Mouse (Mus musculus) embryonic facial prominence, embryonic 14.5 days (tissue): ENCODE measurements at regions not wholly inside any gene's neighbourhood (a gene's known extent, or its start where the extent isn't known, plus 50 kb on each side); places are given as distances from the start of the nearest gene placed in this dataset.

ENCODE experiments used
- ATAC-seq: fragments of 200-750 bp; cut with Nextera tagmentation; 2 replicates; pipeline ENCODE4 v1.8.0; 2017; ENCODE audit warnings: low read depth, moderate number of reproducible peaks, moderate TSS enrichment
- DNase-seq: peaks from one replicate; pipeline ENCODE4 v3.0.0-alpha.2; 2015; ENCODE audit warnings: low spot score
- H3K27ac ChIP-seq: fragments of 300-500 bp; sonication (generic); replicated peaks from 2 replicates; pipeline ENCODE4 v1.5.1; 2014; ENCODE audit warnings: low read depth, mild to moderate bottlenecking, low read length, moderate library complexity
- H3K27me3 ChIP-seq: fragments of 300-500 bp; sonication (generic); replicated peaks from 2 replicates; pipeline ENCODE4 v1.6.1; 2014; ENCODE audit warnings: low read length; ENCODE audit not compliant: control insufficient read depth, insufficient read depth
- H3K36me3 ChIP-seq: fragments of 300-500 bp; sonication (generic); 2 replicates; pipeline ENCODE4 v1.6.1; 2014; ENCODE audit warnings: low read length, mixed read lengths; ENCODE audit not compliant: control insufficient read depth, insufficient read depth
- H3K4me1 ChIP-seq: fragments of 300-500 bp; sonication (generic); 2 replicates; pipeline ENCODE4 v1.6.1; 2014; ENCODE audit warnings: antibody characterized with exemption, low read length; ENCODE audit not compliant: control insufficient read depth, insufficient read depth
- H3K4me2 ChIP-seq: fragments of 300-500 bp; sonication (generic); 2 replicates; pipeline ENCODE4 v1.6.1; 2014; ENCODE audit warnings: low read depth, mild to moderate bottlenecking, low read length, moderate library complexity, mixed read lengths
- H3K4me3 ChIP-seq: fragments of 300-500 bp; sonication (generic); 2 replicates; pipeline ENCODE4 v1.5.1; 2014; ENCODE audit warnings: low read depth, mild to moderate bottlenecking, low read length
- H3K9ac ChIP-seq: fragments of 300-500 bp; sonication (generic); 2 replicates; pipeline ENCODE4 v1.6.1; 2014; ENCODE audit warnings: low read depth, mild to moderate bottlenecking, low read length, moderate library complexity, mixed read lengths
- H3K9me3 ChIP-seq: fragments of 300-500 bp; sonication (generic); 2 replicates; pipeline ENCODE4 v1.6.1; 2016; ENCODE audit warnings: low read length; ENCODE audit not compliant: control insufficient read depth
- WGBS: fragments of 180-500 bp; shearing (Covaris S2); extraction: QIAGEN DNeasy Blood & Tissue Kit; methylation state at CpG from one replicate; pipeline ENCODE4 v1.1.7; 2014; 5-methylcytosine and 5-hydroxymethylcytosine counted together

DNA sequence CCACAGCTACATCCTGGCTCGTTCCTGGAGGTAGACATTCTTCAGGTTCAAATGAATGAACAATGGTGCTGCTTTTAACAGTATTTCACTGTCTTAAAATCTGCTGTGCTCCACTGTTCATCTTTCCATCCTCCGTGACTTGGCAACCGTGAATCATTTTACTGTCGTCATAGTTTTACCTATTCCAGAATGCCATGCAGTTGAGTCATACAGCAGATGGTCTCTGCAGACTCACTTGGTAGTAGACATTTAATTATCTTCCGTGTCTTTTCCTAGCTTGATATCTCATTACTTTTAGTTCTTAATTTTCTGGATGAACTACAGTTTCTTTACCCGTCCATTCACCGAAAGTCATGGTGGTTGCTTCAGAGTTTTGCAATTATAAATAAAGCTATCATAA is 135.9 kb downstream of the Gm19410 start:
- H3K4me2 ChIP-seq = no peak overlapping the region
- no peaks in the 10 kb centered on the region for H3K9me3 ChIP-seq
- 83% methylated on average over 7 of the region's 7 CpGs for WGBS
- no peak overlapping the region for H3K4me3 ChIP-seq
- DNase-seq (no peak), ATAC-seq (no peak)
- H3K9ac ChIP-seq = no peak overlapping the region
- no peak overlapping the region for H3K27ac ChIP-seq
- H3K27me3 ChIP-seq = no peaks in the 10 kb centered on the region
- H3K4me1 ChIP-seq = peaks cover 3% of the 10 kb centered on the region; the same call in 1 of the 2 replicates
- no peaks in the 10 kb centered on the region for H3K36me3 ChIP-seq

DNA sequence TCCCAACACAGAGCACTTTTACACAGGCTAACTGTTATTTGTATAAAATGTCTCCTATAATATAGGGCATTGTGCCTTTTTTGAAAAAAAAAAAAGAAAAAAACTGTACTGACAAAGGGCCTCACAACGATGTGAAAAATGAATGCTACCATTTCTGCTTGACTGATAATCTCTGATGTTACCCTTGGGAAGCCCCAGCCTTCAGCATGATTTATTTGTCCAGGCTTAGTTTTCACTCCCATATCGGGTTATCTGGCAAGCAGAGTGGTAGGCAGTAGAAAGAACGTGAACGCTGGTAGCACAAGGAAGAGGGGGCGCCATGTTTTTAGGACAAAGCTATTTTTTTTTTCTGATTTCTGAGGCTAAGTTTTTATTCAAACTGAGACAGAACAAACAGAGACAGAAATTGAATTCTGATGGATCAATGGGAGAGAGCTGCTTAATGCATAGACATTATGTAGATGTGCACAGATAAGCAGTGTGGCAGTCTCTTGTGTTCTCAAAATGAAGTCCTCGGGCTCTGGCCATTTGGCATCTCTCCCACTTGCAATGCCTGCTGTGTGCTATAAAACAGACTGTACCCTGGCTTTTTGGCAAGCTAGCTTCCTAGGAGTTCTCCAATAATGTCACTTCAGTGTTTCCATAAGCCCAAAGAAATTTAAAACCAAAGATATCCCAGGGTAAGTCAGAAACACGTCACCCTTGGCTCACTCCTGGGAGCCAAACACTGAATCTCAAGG is 139.3 kb downstream of the Gm19410 start:
- H3K36me3 ChIP-seq = no peaks in the 10 kb centered on the region
- no peak for DNase-seq
- WGBS = 53% methylated on average over 7 of the region's 7 CpGs
- ATAC-seq = 0 out of 2 replicates have a peak, but pooled peaks have one; percentile 57
- H3K27ac ChIP-seq = peak overlapping the region; percentile 0; the same call in 1 of the 2 replicates
- H3K9me3 ChIP-seq = no peaks in the 10 kb centered on the region
- H3K4me1 ChIP-seq = peaks cover 3% of the 10 kb centered on the region; the same call in 1 of the 2 replicates
- no peak overlapping the region for H3K4me3 ChIP-seq
- H3K4me2 ChIP-seq = no peak overlapping the region
- H3K9ac ChIP-seq = no peak overlapping the region
- no peaks in the 10 kb centered on the region for H3K27me3 ChIP-seq

DNA sequence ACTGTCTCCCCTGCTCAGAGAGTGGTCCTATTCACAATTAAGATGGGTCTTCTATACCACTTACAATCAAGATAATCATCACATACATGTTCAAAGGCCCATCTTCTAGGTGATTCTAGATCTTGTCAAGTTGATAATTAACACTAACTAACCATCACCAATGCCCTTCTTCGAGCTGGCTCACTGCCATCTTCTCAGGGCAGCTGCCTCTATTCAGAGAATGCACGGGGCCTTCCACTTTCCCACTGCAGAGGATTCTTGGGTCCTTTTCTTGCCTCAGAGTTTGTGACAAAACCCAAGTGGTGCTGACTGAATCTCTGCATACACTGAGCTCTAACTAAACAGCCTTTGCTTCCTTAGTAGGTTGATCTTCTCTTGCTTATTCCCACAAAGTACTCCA is 142.4 kb downstream of the Gm19410 start:
- peaks cover 3% of the 10 kb centered on the region; the same call in 1 of the 2 replicates for H3K4me1 ChIP-seq
- H3K27ac ChIP-seq = no peak overlapping the region
- 78% methylated on average over 2 of the region's 2 CpGs for WGBS
- DNase-seq (no peak), ATAC-seq (no peak)
- H3K4me2 ChIP-seq = no peak overlapping the region
- no peak overlapping the region for H3K4me3 ChIP-seq
- no peaks in the 10 kb centered on the region for H3K27me3 ChIP-seq
- H3K9me3 ChIP-seq = no peaks in the 10 kb centered on the region
- H3K9ac ChIP-seq = no peak overlapping the region
- H3K36me3 ChIP-seq = no peaks in the 10 kb centered on the region

DNA sequence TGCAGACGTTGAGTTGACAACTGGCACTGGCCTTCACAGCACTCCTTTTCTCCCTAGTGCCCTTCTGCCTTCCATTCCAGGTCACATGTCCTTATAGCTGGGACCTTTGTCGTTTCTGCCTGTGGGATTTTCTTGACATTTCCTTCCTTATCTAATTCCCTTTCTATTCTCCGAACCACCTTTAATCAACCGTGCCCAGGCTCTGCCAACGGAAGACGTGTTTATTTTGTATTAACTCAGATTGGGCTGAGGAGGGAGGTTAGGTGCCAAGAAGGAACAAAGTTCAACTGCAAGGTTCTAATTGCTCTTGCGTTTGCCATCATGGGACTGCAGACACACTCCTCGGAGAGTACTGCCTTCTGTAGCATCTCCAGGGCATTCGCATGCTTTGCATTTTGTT is 146.7 kb downstream of the Gm19410 start:
- 65% methylated on average over 9 of the region's 9 CpGs for WGBS
- no peak for ATAC-seq
- H3K4me1 ChIP-seq = no peaks in the 10 kb centered on the region

DNA sequence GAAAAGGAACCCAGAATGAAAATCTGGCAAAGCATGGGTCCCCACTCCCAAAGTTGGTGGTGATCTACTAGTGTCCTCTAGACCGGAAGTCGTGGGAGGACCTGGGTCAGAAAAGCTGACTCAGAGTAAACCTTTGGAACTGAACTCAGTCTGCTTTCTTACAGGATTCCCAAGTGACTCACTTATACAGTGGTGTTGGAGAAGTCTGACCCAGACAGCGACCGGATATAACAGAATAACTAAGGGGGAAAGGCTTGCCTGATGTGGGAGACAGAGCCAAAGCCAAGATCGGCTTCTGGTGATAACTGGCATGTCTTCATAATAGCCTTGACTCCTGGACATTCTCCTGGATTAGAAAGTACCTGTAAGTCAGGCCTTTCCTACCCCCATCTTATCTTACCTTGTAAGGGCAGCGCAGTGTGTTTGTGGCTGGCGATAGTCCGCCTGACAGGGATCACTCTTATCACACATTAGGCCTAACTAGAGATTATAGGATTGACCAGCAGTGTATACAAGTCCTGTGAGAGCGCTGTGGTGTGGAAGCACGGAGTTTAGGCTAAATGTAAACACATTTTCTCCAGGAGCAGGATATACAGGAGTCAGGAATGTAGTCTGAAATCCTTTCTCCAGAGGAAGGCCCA is 150.4 kb downstream of the Gm19410 start:
- no peak overlapping the region for H3K4me2 ChIP-seq
- no peak overlapping the region for H3K27ac ChIP-seq
- no peak overlapping the region for H3K9ac ChIP-seq
- H3K4me3 ChIP-seq = no peak overlapping the region
- no peaks in the 10 kb centered on the region for H3K4me1 ChIP-seq
- WGBS = 74% methylated on average over 10 of the region's 10 CpGs
- ATAC-seq (no peak), DNase-seq (no peak)
- H3K9me3 ChIP-seq = no peaks in the 10 kb centered on the region
- H3K36me3 ChIP-seq = no peaks in the 10 kb centered on the region
- no peaks in the 10 kb centered on the region for H3K27me3 ChIP-seq

More for the DNA sequence above, 146.7 kb downstream of the Gm19410 start:
- Histone ChIP-seq H3K4me2 (no peak overlapping the region), H3K4me3 (no peak overlapping the region), H3K27me3 (no peaks in the 10 kb centered on the region), H3K36me3 (no peaks in the 10 kb centered on the region), H3K9ac (no peak overlapping the region), H3K27ac (no peak overlapping the region), H3K9me3 (no peaks in the 10 kb centered on the region)
- no peak for DNase-seq

DNA sequence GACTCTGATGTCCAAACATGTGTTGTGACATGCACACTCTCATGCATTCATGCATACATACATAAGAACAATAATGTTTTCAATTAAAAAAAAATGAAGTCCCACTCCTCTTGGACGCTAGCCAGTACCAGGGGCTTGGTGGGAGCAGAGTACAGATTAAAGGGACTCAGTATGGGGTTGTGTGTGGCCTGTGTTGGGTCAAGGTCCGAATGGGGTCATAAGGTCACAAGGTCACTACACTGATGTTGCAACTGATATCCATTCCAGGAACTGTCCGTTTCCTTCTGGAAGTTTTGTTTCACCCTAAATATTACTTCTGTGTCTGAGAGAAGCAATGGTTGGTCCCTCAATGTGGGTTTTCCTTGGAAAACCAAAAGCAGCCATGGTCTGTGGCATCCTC is 152.0 kb downstream of the Gm19410 start:
- Histone ChIP-seq H3K9ac (no peak overlapping the region), H3K4me2 (no peak overlapping the region), H3K4me3 (no peak overlapping the region), H3K9me3 (no peaks in the 10 kb centered on the region), H3K36me3 (no peaks in the 10 kb centered on the region), H3K27ac (no peak overlapping the region), H3K27me3 (no peaks in the 10 kb centered on the region), H3K4me1 (no peaks in the 10 kb centered on the region)
- ATAC-seq (no peak), DNase-seq (no peak)
- 53% methylated on average over 3 of the region's 3 CpGs for WGBS

DNA sequence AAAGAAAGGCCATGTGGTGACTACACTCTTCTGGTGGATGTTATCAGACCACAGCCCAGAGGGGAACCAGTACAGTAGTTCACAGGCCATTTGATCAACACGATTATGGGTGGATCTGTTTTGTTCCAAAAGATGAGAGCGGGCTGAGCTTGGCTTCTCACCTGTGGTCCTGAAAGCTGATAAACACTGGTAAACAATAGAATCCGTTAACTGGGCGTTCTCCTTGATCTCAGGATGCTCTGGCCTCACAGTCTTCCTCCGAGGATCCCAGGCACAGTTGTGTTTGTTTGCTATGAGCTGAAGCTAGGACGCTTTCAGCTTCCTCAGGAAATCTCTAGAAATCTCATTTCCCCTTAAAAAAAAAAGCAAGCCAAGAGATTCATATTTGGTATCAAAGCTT is 153.9 kb downstream of the Gm19410 start:
- Histone ChIP-seq H3K36me3 (no peaks in the 10 kb centered on the region), H3K4me1 (no peaks in the 10 kb centered on the region), H3K4me2 (no peak overlapping the region), H3K9ac (no peak overlapping the region), H3K9me3 (no peaks in the 10 kb centered on the region), H3K4me3 (no peak overlapping the region), H3K27ac (no peak overlapping the region), H3K27me3 (no peaks in the 10 kb centered on the region)
- ATAC-seq = no peak
- no peak for DNase-seq
- WGBS = 74% methylated on average over 6 of the region's 6 CpGs

DNA sequence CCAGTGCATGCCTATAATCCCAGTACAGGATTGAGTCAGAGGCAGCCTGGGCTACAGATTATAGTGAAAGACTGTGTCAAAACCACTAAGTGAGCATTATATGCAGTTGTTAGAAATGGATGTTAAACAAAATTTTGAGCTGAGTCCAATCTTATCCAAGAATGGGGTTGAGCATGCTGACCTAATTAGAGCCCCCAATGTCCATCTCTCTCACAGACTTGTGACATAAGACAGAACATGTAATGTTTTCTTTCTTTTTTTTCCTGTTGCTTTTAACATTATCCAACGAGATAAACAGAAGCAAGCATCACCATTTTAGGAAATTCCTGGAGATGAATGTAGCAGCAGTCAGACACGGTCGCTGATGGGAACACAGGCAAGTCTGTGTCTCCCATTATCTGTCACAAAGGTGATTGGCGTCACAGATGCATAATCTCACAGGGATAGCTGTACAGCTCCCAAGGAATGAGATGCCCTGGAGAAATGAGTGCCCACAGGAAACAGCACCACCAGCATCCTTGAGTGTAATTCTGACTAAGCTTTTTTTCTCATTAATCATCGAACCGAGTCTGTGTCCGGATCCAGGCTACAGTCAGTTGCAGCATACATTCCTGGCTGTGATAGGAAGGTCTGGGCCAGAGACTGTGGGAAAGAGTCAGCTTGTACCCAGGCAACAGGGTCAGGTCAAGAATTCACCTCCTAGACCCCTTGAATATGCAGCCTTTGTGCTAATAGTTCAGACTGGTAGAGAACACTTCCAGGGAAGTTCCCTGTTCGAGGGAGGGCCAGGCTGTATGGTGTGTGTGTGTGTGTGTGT is 154.5 kb downstream of the Gm19410 start:
- no peak overlapping the region for H3K27ac ChIP-seq
- no peaks in the 10 kb centered on the region for H3K9me3 ChIP-seq
- no peaks in the 10 kb centered on the region for H3K27me3 ChIP-seq
- H3K9ac ChIP-seq = no peak overlapping the region
- no peak overlapping the region for H3K4me3 ChIP-seq
- no peaks in the 10 kb centered on the region for H3K4me1 ChIP-seq
- no peak for DNase-seq
- no peak overlapping the region for H3K4me2 ChIP-seq
- no peaks in the 10 kb centered on the region for H3K36me3 ChIP-seq
- 35% methylated on average over 8 of the region's 8 CpGs for WGBS
- ATAC-seq = no peak
